Mouse (Mus musculus) kidney, embryonic 14.5 days (tissue): ENCODE results near the gene Wdr54. TPM values are rescaled to one million over a fixed set of nuclear protein-coding genes. Genes with fewer than 3 reads are reported as not detected.
"Not testable (repeated sequence)": the region's sequence is repeated elsewhere in the genome, so short reads cannot be mapped to it uniquely, and the experiment has no call there.

Source experiments
- ATAC-seq: fragments of 200-750 bp; cut with Nextera tagmentation; 2 replicates; pipeline ENCODE4 v1.8.0; 2017; ENCODE audit warnings: moderate number of reproducible peaks, mild to moderate bottlenecking, moderate TSS enrichment, moderate library complexity; ENCODE audit not compliant: low FRiP score, low TSS enrichment
- H3K27ac ChIP-seq: fragments of 300-500 bp; sonication (generic); 2 replicates; pipeline ENCODE4 v1.5.1; 2014; ENCODE audit warnings: low read depth, mild to moderate bottlenecking, low read length, moderate library complexity, mixed read lengths
- H3K27me3 ChIP-seq: fragments of 300-500 bp; sonication (generic); 2 replicates; pipeline ENCODE4 v1.6.1; 2014; ENCODE audit warnings: mild to moderate bottlenecking, low read length; ENCODE audit not compliant: control insufficient read depth, insufficient read depth
- H3K36me3 ChIP-seq: fragments of 300-500 bp; sonication (generic); 2 replicates; pipeline ENCODE4 v1.6.1; 2014; ENCODE audit warnings: low read length, mixed read lengths; ENCODE audit not compliant: control insufficient read depth, insufficient read depth
- H3K4me1 ChIP-seq: fragments of 300-500 bp; sonication (generic); 2 replicates; pipeline ENCODE4 v1.6.1; 2014; ENCODE audit warnings: low read length, mixed read lengths; ENCODE audit not compliant: control insufficient read depth, insufficient read depth
- H3K4me2 ChIP-seq: fragments of 300-500 bp; sonication (generic); replicated peaks from 2 replicates; pipeline ENCODE4 v1.6.1; 2014; ENCODE audit warnings: low read depth, mild to moderate bottlenecking, low read length
- H3K4me3 ChIP-seq: fragments of 300-500 bp; sonication (generic); 2 replicates; pipeline ENCODE4 v1.5.1; 2014; ENCODE audit warnings: mild to moderate bottlenecking, low read length
- H3K9ac ChIP-seq: fragments of 300-500 bp; sonication (generic); 2 replicates; pipeline ENCODE4 v1.6.1; 2014; ENCODE audit warnings: low read depth, mild to moderate bottlenecking, low read length, moderate library complexity
- H3K9me3 ChIP-seq: fragments of 300-500 bp; sonication (generic); 2 replicates; pipeline ENCODE4 v1.6.1; 2016; ENCODE audit warnings: low read length; ENCODE audit not compliant: control insufficient read depth
- WGBS: fragments of 180-500 bp; shearing (Covaris S2); extraction: QIAGEN DNeasy Blood & Tissue Kit; methylation state at CpG from one replicate; pipeline ENCODE4 v1.1.7; 2014; 5-methylcytosine and 5-hydroxymethylcytosine counted together
- polyA plus RNA-seq: library from polyadenylated mRNA; unstranded; fragments of >200 nt; fragmentation: Nextera tagmentation; extraction: Ambion mirVana; gene quantifications from 2 replicates; pipeline ENCODE4 v1.2.1, GENCODE M21; 2014

Gene Wdr54
- polyA plus RNA-seq, 1 experiment from 2014 or later: 8.6 TPM

- Histone ChIP-seq H3K4me2 (peak overlapping the region; percentile 88), H3K9me3 (no peaks in the 10 kb centered on the region), H3K27ac (peak overlapping the region; percentile 74), H3K9ac (peak overlapping the region; percentile 82), H3K36me3 (no peaks in the 10 kb centered on the region), H3K4me3 (peak overlapping the region; percentile 93), H3K27me3 (peaks cover 20% of the 10 kb centered on the region), H3K4me1 (peaks cover 29% of the 10 kb centered on the region)
- no peak for ATAC-seq
- 5% methylated on average over 6 of the region's 6 CpGs for WGBS
Measured at GRCm38 (mm10) chr6:83165026-83165606, 8.9 kb upstream of the Wdr54 start.

GRCm38 (mm10) chr6:83162701-83163100, 6.5 kb upstream of the Wdr54 start:
- Histone ChIP-seq H3K4me2 (peak overlapping the region; percentile 61), H3K27me3 (peaks cover 20% of the 10 kb centered on the region), H3K27ac (no peak overlapping the region), H3K4me1 (peaks cover 29% of the 10 kb centered on the region), H3K4me3 (peak overlapping the region; percentile 38), H3K9me3 (no peaks in the 10 kb centered on the region), H3K9ac (peak overlapping the region; percentile 43; the same call in 1 of the 2 replicates), H3K36me3 (no peaks in the 10 kb centered on the region)
- ATAC-seq: no peak; the same call in 1 of the 2 replicates
- under 1% methylated on average over 8 of the region's 8 CpGs for WGBS

GRCm38 (mm10) chr6:83161921-83162641, 5.9 kb upstream of the Wdr54 start:
- Histone ChIP-seq H3K27ac (no peak overlapping the region), H3K4me1 (peaks cover 29% of the 10 kb centered on the region), H3K4me2 (peak overlapping the region; percentile 61), H3K9me3 (no peaks in the 10 kb centered on the region), H3K27me3 (peaks cover 20% of the 10 kb centered on the region), H3K4me3 (peak overlapping the region; percentile 38), H3K36me3 (no peaks in the 10 kb centered on the region), H3K9ac (peak overlapping the region; percentile 43)
- ATAC-seq: no peak; the same call in 1 of the 2 replicates
- under 1% methylated on average over 49 of the region's 49 CpGs for WGBS

GRCm38 (mm10) chr6:83161442-83161841, 5.2 kb upstream of the Wdr54 start:
- peak overlapping the region; percentile 43 for H3K9ac ChIP-seq

GRCm38 (mm10) chr6:83159456-83159855, 3.3 kb upstream of the Wdr54 start:
- ATAC-seq, H3K9me3 ChIP-seq, H3K9ac ChIP-seq, H3K4me2 ChIP-seq, H3K27ac ChIP-seq, H3K36me3 ChIP-seq, H3K4me3 ChIP-seq: not testable (repeated sequence)
- Histone ChIP-seq H3K27me3 (peaks cover 20% of the 10 kb centered on the region), H3K4me1 (peaks cover 22% of the 10 kb centered on the region; the same call in 1 of the 2 replicates)
- 33% methylated on average over 3 of the region's 3 CpGs for WGBS

More at GRCm38 (mm10) chr6:83161442-83161841, 5.2 kb upstream of the Wdr54 start:
- Histone ChIP-seq H3K27me3 (peaks cover 20% of the 10 kb centered on the region), H3K27ac (no peak overlapping the region), H3K36me3 (no peaks in the 10 kb centered on the region), H3K4me3 (peak overlapping the region; percentile 38), H3K4me2 (peak overlapping the region; percentile 61), H3K9me3 (no peaks in the 10 kb centered on the region), H3K4me1 (peaks cover 23% of the 10 kb centered on the region)
- 8% methylated on average over 19 of the region's 19 CpGs for WGBS
- no peak for ATAC-seq

GRCm38 (mm10) chr6:83155552-83156238, 502 bp downstream of the Wdr54 start:
- peaks cover 3% of the 10 kb centered on the region for H3K27me3 ChIP-seq
- no peaks in the 10 kb centered on the region for H3K9me3 ChIP-seq
- peaks cover 14% of the 10 kb centered on the region; the same call in 1 of the 2 replicates for H3K36me3 ChIP-seq
- peak; percentile 28 for ATAC-seq
- no peak overlapping the region for H3K27ac ChIP-seq
- H3K4me3 ChIP-seq: peak overlapping the region; percentile 56
- peak overlapping the region; percentile 40; the same call in 1 of the 2 replicates for H3K9ac ChIP-seq
- H3K4me1 ChIP-seq: peaks cover 5% of the 10 kb centered on the region; the same call in 1 of the 2 replicates
- H3K4me2 ChIP-seq: peak overlapping the region; percentile 67
- WGBS: 8% methylated on average over 23 of the region's 23 CpGs

GRCm38 (mm10) chr6:83153485-83153884, 2.7 kb downstream of the Wdr54 start:
- Histone ChIP-seq H3K4me1 (peaks cover 5% of the 10 kb centered on the region; the same call in 1 of the 2 replicates), H3K27me3 (no peaks in the 10 kb centered on the region), H3K36me3 (peaks cover 31% of the 10 kb centered on the region; the same call in 1 of the 2 replicates), H3K4me2 (no peak overlapping the region), H3K27ac (no peak overlapping the region), H3K9ac (no peak overlapping the region), H3K9me3 (no peaks in the 10 kb centered on the region), H3K4me3 (no peak overlapping the region)
- ATAC-seq: no peak
- 68% methylated on average over 5 of the region's 5 CpGs for WGBS

- Histone ChIP-seq H3K27ac (no peak overlapping the region), H3K4me3 (no peak overlapping the region), H3K27me3 (no peaks in the 10 kb centered on the region), H3K9ac (no peak overlapping the region), H3K4me1 (peaks cover 5% of the 10 kb centered on the region; the same call in 1 of the 2 replicates), H3K9me3 (no peaks in the 10 kb centered on the region), H3K36me3 (peaks cover 34% of the 10 kb centered on the region), H3K4me2 (no peak overlapping the region)
- no peak for ATAC-seq
- 90% methylated on average over 12 of the region's 12 CpGs for WGBS
Measured at GRCm38 (mm10) chr6:83153038-83153437, 3.2 kb downstream of the Wdr54 start.
